Mouse (Mus musculus) hindbrain, embryonic 16.5 days (tissue): ENCODE results near the gene Pomp. TPM values are rescaled to one million over a fixed set of nuclear protein-coding genes. Genes with fewer than 3 reads are reported as not detected.
A peak's percentile ranks its signal among the peaks of the same experiment; 100 is the strongest.

ENCODE experiments used
- ATAC-seq: fragments of 200-750 bp; cut with Nextera tagmentation; 2 replicates; pipeline ENCODE4 v1.8.0; 2017; ENCODE audit warnings: moderate TSS enrichment, moderate library complexity
- H3K27ac ChIP-seq: fragments of 300-500 bp; sonication (generic); 2 replicates; pipeline ENCODE4 v1.5.1; 2014; ENCODE audit warnings: low read depth, mild to moderate bottlenecking, control low read depth, low read length, moderate library complexity
- H3K27me3 ChIP-seq: fragments of 300-500 bp; sonication (generic); replicated peaks from 2 replicates; pipeline ENCODE4 v1.6.1; 2014; ENCODE audit warnings: low read length; ENCODE audit not compliant: control insufficient read depth, insufficient read depth
- H3K36me3 ChIP-seq: fragments of 300-500 bp; sonication (generic); 2 replicates; pipeline ENCODE4 v1.6.1; 2014; ENCODE audit warnings: mild to moderate bottlenecking, low read length, moderate library complexity, mixed read lengths; ENCODE audit not compliant: control insufficient read depth, insufficient read depth
- H3K4me1 ChIP-seq: fragments of 300-500 bp; sonication (generic); 2 replicates; pipeline ENCODE4 v1.6.1; 2014; ENCODE audit warnings: low read depth, low read length; ENCODE audit not compliant: control insufficient read depth, insufficient read depth
- H3K4me2 ChIP-seq: fragments of 300-500 bp; sonication (generic); 2 replicates; pipeline ENCODE4 v1.6.1; 2014; ENCODE audit warnings: mild to moderate bottlenecking, low read length, control low read depth, moderate library complexity
- H3K4me3 ChIP-seq: fragments of 300-500 bp; sonication (generic); 2 replicates; pipeline ENCODE4 v1.5.1; 2014; ENCODE audit warnings: mild to moderate bottlenecking, low read length, control low read depth, moderate library complexity
- H3K9ac ChIP-seq: fragments of 300-500 bp; sonication (generic); 2 replicates; pipeline ENCODE4 v1.6.1; 2014; ENCODE audit warnings: low read depth, mild to moderate bottlenecking, control low read depth, low read length, moderate library complexity
- H3K9me3 ChIP-seq: fragments of 300-500 bp; sonication (generic); 2 replicates; pipeline ENCODE4 v1.6.1; 2014; ENCODE audit warnings: mild to moderate bottlenecking, low read length, moderate library complexity; ENCODE audit not compliant: control insufficient read depth
- WGBS: fragments of 180-500 bp; shearing (Covaris S2); extraction: QIAGEN DNeasy Blood & Tissue Kit; methylation state at CpG from one replicate; pipeline ENCODE4 v1.1.7; 2014; 5-methylcytosine and 5-hydroxymethylcytosine counted together
- polyA plus RNA-seq: library from polyadenylated mRNA; unstranded; fragments of >200 nt; fragmentation: Nextera tagmentation; extraction: Ambion mirVana; gene quantifications from 2 replicates; pipeline ENCODE4 v1.2.1, GENCODE M21; 2015

Gene Pomp
- polyA plus RNA-seq, 1 experiment from 2014 or later: 537 TPM

DNA sequence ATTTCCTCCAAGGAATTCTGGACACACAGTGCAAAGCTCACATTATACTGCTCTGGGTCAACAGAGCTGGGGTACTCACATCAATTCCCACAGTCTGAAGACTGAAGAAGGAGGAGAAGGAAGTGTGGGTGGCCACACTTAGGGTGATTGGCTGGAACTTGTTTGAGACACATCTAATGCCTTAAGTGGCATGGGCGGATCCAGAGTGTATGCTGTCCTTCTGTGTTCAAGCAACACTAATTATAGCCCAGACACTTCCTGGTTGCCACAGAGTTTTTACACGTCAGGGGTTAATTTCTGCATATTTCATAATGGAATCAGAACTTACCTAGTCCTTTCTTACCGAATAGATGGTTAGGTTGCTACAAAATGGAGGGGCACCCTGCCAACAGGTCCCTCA lies 14.9 kb upstream of the Pomp start:
- H3K9ac ChIP-seq: no peak overlapping the region
- 73% methylated on average over 3 of the region's 3 CpGs for WGBS
- no peak overlapping the region for H3K4me2 ChIP-seq
- ATAC-seq: no peak
- H3K27me3 ChIP-seq: no peaks in the 10 kb centered on the region
- no peaks in the 10 kb centered on the region for H3K9me3 ChIP-seq
- no peaks in the 10 kb centered on the region for H3K36me3 ChIP-seq
- H3K27ac ChIP-seq: no peak overlapping the region
- H3K4me3 ChIP-seq: no peak overlapping the region
- no peaks in the 10 kb centered on the region for H3K4me1 ChIP-seq

DNA sequence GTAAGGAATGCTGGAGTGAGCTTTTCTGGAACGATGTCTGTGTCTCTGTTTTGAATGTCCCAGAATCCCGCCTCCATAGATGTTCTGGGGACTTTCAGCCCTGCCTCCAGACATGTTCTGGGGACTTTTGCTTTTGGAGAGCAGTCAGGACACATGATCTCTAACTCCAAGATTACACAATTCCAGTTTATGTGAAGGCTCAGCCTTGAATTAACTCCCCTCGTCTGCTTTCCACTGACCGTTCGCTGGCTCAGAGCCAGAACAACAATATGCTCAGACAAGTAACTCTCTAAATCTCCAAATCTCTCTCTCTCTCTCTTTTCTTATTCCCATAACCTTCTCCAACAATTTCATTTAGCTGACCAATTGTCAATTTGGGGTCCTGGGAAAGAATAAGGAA lies 12.9 kb upstream of the Pomp start:
- Histone ChIP-seq H3K9me3 (no peaks in the 10 kb centered on the region), H3K4me2 (no peak overlapping the region), H3K36me3 (no peaks in the 10 kb centered on the region), H3K4me1 (no peaks in the 10 kb centered on the region), H3K27me3 (no peaks in the 10 kb centered on the region), H3K9ac (no peak overlapping the region), H3K27ac (no peak overlapping the region), H3K4me3 (no peak overlapping the region)
- 62% methylated on average over 5 of the region's 5 CpGs for WGBS
- no peak for ATAC-seq

- H3K9me3 ChIP-seq: no peaks in the 10 kb centered on the region
- no peaks in the 10 kb centered on the region for H3K36me3 ChIP-seq
- no peaks in the 10 kb centered on the region for H3K4me1 ChIP-seq
- ATAC-seq: peak; percentile 58; the same call in 1 of the 2 replicates
- H3K4me3 ChIP-seq: no peak overlapping the region
- H3K4me2 ChIP-seq: peak overlapping the region; percentile 26
- no peak overlapping the region for H3K9ac ChIP-seq
- no peaks in the 10 kb centered on the region for H3K27me3 ChIP-seq
- H3K27ac ChIP-seq: no peak overlapping the region
- WGBS: 26% methylated on average over 16 of the region's 16 CpGs
Measured at GRCm38 (mm10) chr5:147848164-147848863, 11.9 kb upstream of the Pomp start.

DNA sequence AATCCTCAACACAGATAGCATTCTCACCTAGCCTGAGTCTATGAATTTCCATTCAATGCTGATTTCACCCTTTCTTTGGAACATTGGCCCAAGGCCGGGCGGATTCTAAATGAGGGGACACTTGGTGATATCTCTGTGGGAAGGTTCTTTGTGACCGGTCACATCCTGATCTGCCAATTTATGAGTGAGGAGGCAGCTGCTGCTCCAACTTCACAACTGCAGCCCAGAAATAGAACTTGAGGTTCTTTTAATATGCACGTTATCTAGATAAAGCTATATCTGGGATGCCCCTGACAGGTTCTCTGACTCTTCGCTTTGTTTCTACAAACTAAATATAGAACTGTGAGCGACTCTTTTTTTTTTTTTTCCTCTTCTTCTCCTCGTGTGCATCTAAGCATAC lies 10.1 kb upstream of the Pomp start:
- H3K4me2 ChIP-seq: no peak overlapping the region
- H3K4me3 ChIP-seq: no peak overlapping the region
- no peaks in the 10 kb centered on the region for H3K36me3 ChIP-seq
- H3K4me1 ChIP-seq: no peaks in the 10 kb centered on the region
- H3K27me3 ChIP-seq: no peaks in the 10 kb centered on the region
- H3K27ac ChIP-seq: no peak overlapping the region
- no peaks in the 10 kb centered on the region for H3K9me3 ChIP-seq
- WGBS: 66% methylated on average over 7 of the region's 7 CpGs
- no peak for ATAC-seq
- no peak overlapping the region for H3K9ac ChIP-seq

- Histone ChIP-seq H3K4me1 (peaks cover 17% of the 10 kb centered on the region), H3K27me3 (no peaks in the 10 kb centered on the region), H3K4me3 (peak overlapping the region; percentile 95), H3K27ac (peak overlapping the region; percentile 79), H3K9me3 (no peaks in the 10 kb centered on the region), H3K9ac (peak overlapping the region; percentile 92), H3K4me2 (peak overlapping the region; percentile 89), H3K36me3 (peaks cover 15% of the 10 kb centered on the region)
- ATAC-seq: no peak; the same call in 1 of the 2 replicates
- under 1% methylated on average over 18 of the region's 18 CpGs for WGBS
Measured at GRCm38 (mm10) chr5:147860076-147860448, 199 bp upstream of the Pomp start.

DNA sequence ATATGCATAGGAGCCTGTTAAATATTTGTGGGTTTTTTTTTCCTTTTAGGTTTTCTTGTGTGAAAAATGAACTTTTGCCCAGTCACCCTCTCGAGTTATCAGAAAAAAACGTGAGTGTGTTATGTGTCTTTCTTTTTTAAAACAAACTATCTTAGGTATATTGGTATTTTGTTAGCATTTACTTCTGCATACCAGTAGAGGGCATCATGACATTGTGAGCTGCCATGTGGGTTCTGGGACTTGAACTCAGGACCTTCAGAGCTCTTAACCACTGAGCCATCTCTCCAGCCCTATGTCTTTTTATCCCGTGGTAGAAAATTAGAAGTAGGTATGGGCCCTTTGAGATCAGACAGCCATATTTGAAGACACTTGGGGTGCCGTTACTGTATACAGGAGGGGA lies 8.4 kb downstream of the Pomp start:
- Histone ChIP-seq H3K4me2 (no peak overlapping the region), H3K9ac (no peak overlapping the region), H3K36me3 (peaks cover 34% of the 10 kb centered on the region), H3K4me3 (no peak overlapping the region), H3K27me3 (no peaks in the 10 kb centered on the region), H3K27ac (no peak overlapping the region), H3K9me3 (no peaks in the 10 kb centered on the region), H3K4me1 (no peaks in the 10 kb centered on the region)
- ATAC-seq: no peak
- 95% methylated on average over 4 of the region's 4 CpGs for WGBS

- H3K27me3 ChIP-seq: no peaks in the 10 kb centered on the region
- H3K4me2 ChIP-seq: no peak overlapping the region
- H3K9me3 ChIP-seq: no peaks in the 10 kb centered on the region
- peaks cover 26% of the 10 kb centered on the region for H3K36me3 ChIP-seq
- WGBS: 95% methylated on average over 6 of the region's 6 CpGs
- H3K4me1 ChIP-seq: no peaks in the 10 kb centered on the region
- no peak overlapping the region for H3K9ac ChIP-seq
- H3K4me3 ChIP-seq: no peak overlapping the region
- no peak for ATAC-seq
- no peak overlapping the region for H3K27ac ChIP-seq
Measured at GRCm38 (mm10) chr5:147869568-147869967, 9.3 kb downstream of the Pomp start.

DNA sequence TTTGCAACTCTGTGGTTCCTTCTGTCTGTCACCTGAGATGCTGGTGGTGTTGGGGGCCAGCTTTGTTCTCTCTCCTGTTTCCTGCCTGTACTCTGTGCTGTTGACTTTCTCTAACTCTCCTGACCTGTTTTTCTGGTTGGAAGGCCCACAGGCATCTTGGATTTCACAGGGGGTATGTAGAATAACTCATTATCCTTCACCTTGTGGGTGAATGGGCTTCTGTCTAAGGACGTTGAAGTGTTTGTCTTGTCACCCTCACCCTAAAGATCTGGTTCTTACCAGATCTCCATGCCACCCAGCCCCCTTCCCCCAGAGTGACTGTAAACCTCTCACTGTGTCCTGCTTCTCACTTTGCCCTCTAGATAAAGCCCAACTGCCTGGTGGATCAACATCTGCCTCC lies 10.0 kb downstream of the Pomp start:
- Histone ChIP-seq H3K27me3 (no peaks in the 10 kb centered on the region), H3K36me3 (peaks cover 29% of the 10 kb centered on the region)

GRCm38 (mm10) chr5:147871091-147871820 lies 11.0 kb downstream of the Pomp start:
- Histone ChIP-seq H3K9me3 (no peaks in the 10 kb centered on the region), H3K9ac (no peak overlapping the region), H3K36me3 (peaks cover 39% of the 10 kb centered on the region), H3K4me2 (no peak overlapping the region), H3K4me3 (no peak overlapping the region), H3K27me3 (no peaks in the 10 kb centered on the region), H3K27ac (no peak overlapping the region), H3K4me1 (no peaks in the 10 kb centered on the region)
- ATAC-seq: no peak
- WGBS: 91% methylated on average over 15 of the region's 15 CpGs

More for the DNA sequence above, 10.0 kb downstream of the Pomp start:
- no peak overlapping the region for H3K9ac ChIP-seq
- H3K27ac ChIP-seq: no peak overlapping the region
- H3K4me2 ChIP-seq: no peak overlapping the region
- ATAC-seq: no peak
- H3K9me3 ChIP-seq: no peaks in the 10 kb centered on the region
- no peaks in the 10 kb centered on the region for H3K4me1 ChIP-seq
- H3K4me3 ChIP-seq: no peak overlapping the region
- 100% methylated on average over 1 of the region's 1 CpGs for WGBS
